Mouse (Mus musculus): ENCODE measurements at regions not wholly inside any gene's neighbourhood (a gene's known extent, or its start where the extent isn't known, plus 50 kb on each side); places are given as distances from the start of the nearest gene placed in this dataset.

GRCm38 (mm10) chr8:126854121-126855055, 91.3 kb downstream of the Tomm20 start:
- DNase-seq = no peak

GRCm38 (mm10) chr8:126852663-126853390, 92.8 kb downstream of the Tomm20 start:
- DNase-seq = no peak

- DNase-seq = no peak
These were observed 93.5 kb downstream of the Tomm20 start for GRCm38 (mm10) chr8:126852184-126852583.

DNA sequence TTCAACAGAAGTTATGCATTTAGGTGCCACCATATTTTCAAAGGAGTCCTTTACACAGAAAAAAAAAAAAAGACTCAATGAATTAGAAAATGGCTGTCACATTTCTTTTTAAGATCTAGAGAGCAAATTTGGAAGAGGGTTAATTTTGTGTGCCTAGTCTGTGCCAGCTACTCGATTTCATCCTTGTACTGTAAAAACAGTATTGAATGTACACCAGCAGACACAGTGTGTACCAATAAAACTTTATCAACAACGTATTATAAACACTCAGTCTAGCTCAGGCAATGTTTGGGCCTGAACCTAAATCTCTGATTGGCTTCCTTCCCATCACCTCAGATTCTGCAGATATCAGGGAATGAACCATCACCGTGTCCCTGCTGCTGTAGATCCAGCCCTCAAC, 93.9 kb downstream of the Tomm20 start:
- no peak for DNase-seq

DNA sequence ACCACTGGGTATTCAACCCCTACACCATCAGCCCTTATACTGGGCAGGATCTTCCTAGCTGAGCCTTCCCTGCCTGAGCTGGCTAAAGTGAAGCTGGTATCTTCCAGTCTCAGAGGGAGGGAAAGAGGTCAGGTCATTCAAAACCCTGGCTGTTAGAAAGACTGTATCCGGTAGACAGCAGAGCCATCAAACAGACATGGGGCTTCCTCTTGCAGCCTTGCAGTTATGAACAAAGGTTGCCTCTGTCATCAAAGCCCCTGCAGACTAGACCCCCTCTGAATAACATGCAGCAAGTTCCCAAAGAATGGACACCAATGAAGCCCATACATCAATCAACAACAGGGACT, 95.5 kb downstream of the Tomm20 start:
- DNase-seq = no peak

DNA sequence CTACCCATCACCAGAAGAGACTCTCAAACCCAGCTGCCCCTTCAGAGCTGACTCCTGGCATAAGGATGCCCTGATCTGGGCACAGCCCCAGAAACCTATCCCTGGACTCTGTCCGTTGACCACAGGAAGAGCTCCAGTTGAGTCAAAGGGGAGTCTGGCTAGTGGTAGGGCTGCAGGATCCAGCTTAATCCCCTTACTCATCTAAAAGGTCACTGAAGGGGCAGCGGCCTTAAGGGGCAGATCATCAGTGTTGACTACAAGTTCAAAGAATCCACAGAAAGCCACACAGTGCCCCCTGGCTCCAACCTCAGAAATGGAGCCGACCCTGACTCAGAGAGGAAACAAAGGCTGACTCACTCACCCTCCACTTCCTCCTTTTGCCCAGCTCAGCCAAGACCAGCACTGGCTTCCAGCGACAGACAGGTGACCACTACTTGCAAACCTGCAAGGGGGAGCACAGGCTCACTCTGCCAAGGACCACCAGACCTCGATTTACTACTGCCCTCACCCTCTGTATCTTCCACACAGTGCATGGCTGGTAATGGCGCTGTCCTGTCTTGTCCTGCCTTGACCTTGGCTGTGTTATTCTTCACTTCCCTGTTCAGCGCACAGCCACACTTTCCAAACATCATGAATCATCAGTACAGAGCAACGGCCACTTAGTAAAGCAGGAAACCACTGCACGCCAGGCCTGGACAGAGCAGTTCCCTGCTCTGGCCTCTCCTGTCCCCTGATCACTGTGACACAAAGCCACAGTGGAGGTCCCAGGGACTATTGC, 96.0 kb downstream of the Tomm20 start:
- DNase-seq = no peak

- no peak for DNase-seq
These were observed 97.1 kb downstream of the Tomm20 start for GRCm38 (mm10) chr8:126848369-126849105.

- no peak for DNase-seq
These were observed 97.8 kb downstream of the Tomm20 start for GRCm38 (mm10) chr8:126847664-126848353.

DNA sequence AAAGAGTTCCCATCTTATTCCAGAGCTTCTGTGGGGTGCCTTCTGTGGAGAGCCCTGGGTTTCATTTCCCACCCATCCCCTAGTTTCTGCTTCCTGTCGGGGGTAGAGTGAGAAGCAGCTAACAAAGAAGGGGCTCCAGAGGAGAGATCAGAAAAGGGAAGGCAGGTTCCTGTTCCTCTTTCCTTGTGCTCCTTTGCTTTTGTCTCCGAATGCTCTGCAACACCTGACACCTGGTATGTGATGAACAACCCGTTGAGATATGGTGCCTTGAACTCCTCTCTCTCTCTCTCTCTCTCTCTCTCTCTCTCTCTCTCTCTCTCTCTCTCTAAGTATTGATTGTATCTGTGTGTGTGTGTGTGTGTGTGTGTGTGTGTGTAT, 99.5 kb downstream of the Tomm20 start:
- DNase-seq = no peak

- no peak for DNase-seq
These were observed 100.0 kb downstream of the Tomm20 start for GRCm38 (mm10) chr8:126845530-126846187.

- no peak for DNase-seq
These were observed 101.0 kb downstream of the Tomm20 start for GRCm38 (mm10) chr8:126844627-126845026.

DNA sequence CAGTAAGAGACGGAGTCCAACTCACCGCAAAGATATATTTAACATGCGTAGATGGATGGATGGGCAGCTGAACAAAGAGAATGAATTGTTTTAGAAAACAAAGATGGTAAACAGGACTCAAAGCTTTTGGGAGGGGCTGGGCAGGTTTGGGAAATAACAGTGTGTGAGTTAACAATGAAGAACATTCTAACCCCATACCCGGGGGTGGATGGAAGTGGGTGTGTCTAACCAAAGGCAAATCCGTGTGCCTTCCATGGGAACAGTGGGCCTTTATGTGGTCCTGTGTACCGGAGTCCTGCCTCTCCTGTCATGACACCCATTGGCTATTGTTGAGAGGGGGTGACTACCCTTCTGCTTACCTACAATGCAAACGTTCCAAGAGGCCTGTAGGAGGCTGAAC, 104.5 kb downstream of the Tomm20 start:
- no peak for DNase-seq

DNA sequence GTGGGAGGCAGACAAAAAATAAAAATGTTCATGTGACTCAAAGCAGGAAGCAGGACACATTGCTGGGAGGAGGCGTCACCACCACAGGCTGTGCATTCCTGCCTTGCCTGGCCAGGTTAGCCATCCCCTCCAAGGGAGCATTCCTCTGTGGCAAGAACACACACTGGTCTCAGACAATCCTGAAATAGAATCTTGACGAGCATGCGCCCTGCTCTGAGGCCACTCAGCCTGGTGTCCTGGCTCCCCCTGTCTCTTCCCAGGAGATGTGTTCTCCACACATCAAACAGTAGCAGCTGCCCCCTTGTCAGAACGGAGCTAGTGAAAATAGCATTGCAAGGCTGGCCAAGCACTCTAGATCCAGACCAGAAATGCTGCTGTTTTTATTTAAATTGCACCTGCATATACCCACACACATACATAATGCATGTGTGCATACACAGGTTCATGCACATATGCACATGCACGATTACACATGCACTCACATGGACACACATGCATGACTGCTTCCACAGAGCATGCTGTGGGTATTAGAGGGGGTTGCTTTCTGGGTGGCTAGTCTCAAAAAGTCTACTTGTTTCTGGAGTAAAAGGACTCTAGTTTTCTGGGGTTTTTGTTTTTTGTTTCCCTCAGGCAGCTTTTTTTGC, 105.8 kb downstream of the Tomm20 start:
- DNase-seq = peak; percentile 70

DNA sequence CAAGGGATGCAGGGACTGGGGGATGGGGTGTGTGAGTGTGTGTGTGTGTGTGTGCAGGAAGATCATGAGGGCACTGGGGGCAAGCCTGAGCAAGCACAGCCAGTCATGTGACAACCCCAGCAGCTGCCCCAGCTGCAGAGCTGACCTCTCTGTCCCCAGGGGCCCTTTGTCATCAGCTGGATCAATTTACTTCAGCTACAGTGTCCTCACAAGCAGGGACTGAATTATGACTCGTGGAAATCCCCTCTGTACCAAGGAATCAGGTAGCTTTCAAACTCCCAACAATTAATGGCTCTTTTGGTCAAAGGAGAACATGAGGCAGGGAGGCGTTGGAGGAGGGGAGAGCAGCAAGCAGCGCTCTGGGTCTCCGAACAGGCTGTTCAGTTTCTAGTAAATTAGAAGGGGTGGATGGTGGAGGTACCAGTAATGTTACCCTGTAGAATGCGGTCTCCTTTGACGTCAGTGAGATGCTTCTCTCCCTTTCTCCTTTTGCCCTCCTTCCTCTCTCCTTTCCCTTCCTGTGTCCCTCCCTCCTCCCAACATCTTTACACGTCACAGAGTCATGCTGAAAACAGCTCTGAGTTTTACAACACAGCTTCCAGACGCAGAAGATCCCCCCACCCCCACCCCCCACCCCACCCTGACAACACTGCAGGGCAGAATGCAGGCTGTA, 106.5 kb downstream of the Tomm20 start:
- DNase-seq = no peak

DNA sequence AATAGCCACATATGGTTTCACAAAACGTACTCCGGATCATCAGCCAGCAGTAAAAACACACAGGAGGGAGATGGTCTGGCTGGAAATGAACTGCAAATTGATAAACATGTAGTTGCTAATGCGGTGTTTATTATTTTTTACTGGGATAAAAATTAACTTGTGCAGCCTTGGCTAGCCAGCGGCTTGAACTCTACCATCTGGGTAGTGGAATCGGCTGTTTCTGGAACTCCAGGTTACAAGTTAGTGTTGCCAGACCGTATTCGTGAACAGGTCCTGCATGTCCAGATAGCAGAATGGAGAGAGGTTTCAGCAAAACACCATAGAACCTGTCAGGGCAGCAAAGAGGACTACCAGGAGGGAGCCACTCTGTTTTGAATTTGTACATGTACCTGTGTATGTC, 107.4 kb downstream of the Tomm20 start:
- no peak for DNase-seq

GRCm38 (mm10) chr8:126837318-126838025, 108.2 kb downstream of the Tomm20 start:
- no peak for DNase-seq

DNA sequence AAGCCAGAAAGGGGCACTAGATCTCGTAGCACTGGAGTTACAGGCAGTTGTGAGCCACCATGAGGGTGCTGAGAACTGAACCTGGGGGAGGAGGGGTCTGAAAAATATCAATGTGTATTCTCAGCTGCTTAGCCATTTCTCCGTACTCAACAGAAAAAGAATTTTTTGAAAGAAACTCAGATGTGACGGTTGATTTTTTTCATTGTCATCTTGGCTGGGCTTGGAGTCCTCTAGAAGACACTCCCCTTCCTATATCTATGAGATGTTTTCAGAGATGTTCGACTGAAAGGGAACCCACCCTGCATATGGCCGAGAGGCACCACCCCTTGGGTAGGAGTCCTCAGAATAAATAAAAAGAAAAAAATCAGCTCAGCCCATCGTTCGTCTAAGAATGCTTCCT, 110.1 kb downstream of the Tomm20 start:
- DNase-seq = no peak

- DNase-seq = no peak
These were observed 111.9 kb downstream of the Tomm20 start for GRCm38 (mm10) chr8:126833471-126834453.

All from right cerebral cortex, postnatal 25 days (tissue).